Mouse (Mus musculus): ENCODE data around the gene Rufy1. TPM values are rescaled to one million over a fixed set of nuclear protein-coding genes. Genes with fewer than 3 reads are reported as not detected.
A peak's percentile ranks its signal among the peaks of the same experiment; 100 is the strongest.
"Not testable (repeated sequence)": the region's sequence is repeated elsewhere in the genome, so short reads cannot be mapped to it uniquely, and the experiment has no call there.

Rufy1 gene
- total RNA-seq (2021): 10 to 100 TPM; 27.1 to 27.9 TPM

DNA sequence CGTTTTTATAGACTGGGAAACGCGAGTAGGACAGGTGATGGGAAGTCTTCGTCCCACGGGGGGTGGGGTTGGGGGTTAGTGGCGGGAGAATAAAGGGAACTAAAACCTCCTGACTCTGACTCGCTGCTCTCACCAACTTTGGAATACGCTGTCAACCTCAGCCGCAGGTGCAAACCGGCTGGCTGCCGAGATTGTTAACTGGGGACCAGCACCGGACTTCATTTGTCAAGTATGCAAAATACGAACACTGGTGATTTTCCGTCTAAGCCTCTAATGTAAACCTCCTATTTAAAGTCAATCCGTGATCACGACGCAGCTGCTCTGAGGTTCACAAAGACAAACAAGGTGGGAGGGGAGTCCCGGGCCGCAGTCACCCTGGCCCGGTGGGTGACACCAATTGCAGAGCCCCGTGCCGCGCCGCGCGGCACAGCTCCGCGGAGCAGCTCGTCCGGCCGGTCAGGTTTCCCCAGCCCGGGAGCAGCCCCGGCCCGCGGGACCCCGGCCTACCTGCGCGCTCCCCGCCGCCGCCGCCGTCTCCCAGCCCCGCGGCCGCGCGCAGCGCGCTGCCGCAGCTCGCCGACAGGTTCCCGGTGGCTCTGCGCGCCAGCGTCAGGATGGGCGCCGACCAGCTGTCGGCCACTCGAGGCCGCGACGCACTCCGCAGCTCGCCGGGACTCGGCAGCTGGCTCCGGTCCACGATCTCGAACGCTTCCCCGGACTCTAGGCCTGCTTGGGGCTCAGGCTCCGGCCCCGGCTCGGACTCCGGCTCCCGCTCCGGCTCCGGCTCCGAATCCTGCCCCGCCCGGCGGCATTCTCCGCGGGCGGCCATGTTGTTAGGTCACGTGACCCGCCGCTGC lies at the start of gene Rufy1:
Gene Rufy1, minus strand, starts transcription at position 849 of the 857 bp plus-strand sequence.
- DNase-seq: peak; percentile 88

DNA sequence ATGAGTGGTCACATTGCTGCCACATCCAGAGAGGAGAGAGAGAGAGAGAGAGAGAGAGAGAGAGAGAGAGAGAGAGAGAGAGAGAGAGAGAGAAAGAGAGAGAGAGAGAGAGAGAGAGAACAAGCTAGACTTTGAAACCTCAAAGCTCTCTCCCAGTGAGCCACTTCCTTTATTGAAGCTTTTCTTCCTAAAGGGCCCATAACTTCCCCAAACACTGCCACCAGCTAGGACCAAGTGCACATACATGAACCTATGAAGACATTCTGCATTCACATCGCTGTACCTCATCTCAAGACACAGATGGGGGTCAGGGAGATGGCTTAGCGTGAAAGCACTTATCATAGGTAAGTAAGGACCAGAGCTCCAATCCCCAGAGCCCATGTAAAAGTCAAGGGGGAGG lies 47.1 kb upstream of the Rufy1 start:
- no peak for DNase-seq

DNA sequence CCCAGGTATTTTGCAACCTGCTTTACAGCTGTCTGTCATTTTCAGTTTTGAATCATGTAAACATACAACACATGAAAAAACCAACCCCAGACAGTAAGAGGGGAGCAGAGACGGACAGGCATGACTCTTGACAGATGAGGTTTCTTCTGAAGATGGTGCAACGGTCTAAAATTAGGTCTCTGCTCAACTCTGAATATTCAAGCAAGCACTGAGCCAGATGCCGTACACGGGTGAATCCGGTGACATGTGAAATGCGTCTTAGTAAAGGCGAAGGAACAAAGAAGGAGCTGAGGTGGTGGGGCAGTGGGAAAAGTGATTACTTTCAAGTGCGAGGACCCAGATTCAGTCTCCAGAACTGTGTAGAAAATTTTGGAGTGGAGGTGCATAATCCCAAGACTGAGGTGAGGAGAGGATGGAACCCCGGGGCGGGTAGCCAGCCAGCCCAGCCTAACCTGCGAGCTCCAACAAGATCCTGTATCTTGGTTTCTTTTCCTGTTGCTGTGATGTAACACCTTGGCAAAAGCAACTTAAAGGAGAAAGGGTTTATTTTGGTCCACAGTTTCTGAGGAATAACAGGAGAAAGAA lies 46.7 kb upstream of the Rufy1 start:
- no peak for DNase-seq

DNA sequence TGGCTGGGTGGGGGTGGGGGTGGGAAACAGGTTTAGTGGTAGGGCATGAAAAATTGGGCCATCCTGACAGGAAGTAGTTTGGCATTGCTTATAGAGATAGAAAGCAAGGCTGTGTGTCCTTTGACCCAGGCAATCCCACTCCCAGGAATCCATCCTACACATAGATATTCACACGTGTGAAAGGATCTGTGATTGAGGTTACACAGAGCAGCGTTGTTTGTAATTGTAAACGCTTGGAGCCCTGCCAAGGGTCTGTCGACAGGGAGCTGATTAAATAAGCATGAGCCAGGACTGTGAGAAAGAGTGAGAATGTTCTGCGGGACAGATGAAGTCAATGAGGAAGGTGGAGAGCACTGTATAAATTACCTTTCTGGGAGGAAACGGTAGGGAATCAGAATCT lies 46.0 kb upstream of the Rufy1 start:
- peak; percentile 75 for DNase-seq

DNA sequence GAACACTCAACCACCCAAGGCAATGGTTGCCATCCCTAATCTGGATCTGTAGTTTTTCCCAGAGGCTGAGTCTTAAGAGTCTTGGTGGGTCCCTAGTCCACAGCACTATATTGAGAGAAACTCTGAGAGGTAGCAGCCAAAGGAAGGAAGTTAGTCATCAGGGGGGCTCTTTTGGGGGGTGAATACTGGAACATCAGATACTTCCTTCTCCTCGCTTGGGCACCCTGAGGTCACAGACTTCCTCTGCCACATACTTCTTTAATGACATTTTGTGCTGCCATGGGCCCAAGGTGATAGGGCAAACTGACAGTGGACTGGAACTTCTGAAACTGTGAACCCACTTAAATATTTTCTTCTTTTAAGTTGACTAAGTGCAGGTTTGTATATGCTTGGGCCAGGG lies 43.0 kb upstream of the Rufy1 start:
- no peak for DNase-seq

DNA sequence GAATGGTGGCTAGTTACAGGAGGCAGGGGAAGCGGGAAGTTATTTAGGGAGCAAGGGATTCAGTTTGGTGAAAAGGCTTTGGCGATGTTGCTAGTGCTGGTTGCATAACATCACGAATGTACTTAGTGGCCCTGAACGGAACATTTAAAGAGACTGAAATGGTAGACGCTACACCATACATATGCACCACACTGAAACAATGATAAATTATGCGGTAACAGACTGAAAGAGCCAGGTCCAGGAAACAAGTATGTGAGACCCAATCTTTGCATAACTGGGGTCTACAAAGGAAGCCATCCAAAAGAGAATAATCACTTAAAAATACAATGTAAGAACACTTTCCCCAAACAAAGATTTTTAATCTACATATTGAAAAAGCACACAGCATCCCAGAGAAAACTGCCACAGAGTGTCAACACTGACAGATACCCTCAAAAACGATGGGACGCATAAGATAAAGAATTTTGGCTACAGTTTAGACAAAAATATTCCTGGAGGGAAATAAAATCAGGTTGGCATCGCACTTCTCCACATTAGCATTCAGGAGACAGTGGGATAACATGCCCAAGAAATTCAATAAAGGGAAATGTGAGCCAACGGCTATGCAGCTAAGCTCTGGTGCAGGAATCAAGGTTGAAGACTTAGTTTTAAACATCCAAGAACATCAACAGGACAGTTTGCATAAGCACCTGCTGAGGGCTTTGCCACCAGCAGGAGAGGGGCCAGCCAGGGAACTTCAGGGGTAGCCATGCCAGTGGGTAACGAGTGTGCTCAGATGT lies 41.4 kb upstream of the Rufy1 start:
- no peak for DNase-seq

DNA sequence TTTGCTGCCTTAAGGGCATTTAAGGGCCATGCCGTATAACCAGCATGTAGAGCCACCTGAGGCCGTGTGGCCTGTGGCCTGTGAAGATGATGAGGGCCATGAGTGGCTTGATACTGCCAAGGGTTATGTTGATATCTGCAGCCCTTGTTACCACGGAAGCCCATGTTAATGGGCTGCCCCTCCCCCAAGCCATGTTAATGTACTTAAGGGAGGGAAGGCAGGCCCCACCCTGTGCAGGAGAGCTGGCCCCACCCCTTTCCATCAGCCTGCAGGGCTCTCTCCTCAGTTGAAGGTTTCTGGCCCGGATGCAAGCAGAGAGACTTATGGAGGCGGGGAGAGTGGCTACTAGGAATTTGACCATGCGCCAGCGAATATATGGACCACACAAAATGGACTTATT lies 30.6 kb upstream of the Rufy1 start:
- DNase-seq: no peak

DNA sequence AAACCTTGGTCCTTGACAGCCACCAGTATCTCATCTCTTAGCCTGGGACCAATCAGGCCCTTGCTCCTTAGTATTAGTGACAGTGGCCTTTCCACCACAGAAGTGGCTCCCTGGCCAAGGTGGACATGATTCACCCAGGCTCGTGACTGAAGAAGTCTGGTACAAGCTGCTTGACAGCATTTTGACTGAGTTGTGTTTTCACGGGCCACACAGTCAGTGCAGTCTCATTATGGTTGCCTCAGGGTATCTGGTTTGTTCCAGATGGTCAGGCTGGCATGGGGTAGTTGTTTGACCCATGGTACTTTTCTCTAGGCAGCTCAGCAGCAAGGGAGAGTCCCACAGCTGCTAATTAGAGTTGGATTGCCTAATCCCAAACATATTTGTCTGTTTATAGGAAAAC lies 28.3 kb upstream of the Rufy1 start:
- no peak for DNase-seq

DNA sequence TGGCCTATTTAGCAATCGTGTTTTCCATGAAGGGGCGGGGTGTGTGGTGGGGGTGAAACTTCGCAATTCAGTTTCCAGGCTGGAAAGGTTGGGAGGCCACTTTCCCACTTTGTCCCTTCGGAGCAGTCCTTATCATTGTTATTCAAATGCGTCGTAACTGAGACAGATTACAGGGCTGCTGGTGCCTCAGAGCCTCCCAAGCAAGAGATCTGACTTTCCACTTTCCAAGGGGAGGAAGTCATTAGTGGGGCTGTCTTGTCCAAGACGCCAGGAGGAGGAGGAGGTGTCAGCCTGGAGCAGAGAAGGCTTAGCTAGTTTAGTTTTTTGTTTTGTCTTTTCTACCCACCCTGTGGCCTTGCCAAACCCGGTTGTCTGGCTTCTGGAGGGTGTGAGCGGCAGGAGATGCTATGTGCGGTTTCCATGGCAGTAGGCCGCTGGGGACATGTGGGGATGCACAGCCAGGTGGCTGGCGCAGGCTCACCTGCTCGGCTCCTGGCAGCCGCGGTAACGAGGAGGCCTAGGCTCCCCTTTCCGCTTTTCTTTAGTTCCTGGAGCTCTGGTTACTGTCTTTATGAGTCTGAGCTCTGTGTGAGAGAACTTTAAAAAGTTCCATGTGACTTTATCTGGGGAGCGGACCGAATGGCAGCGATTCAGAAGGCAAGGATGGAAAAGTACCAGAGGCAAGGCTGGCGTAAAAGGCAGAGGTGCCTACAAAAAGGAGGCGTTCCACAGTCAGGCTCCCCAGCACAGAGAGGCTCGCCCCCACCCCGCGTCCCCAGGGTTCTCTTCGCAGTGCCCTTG lies 26.4 kb upstream of the Rufy1 start:
- DNase-seq: no peak

DNA sequence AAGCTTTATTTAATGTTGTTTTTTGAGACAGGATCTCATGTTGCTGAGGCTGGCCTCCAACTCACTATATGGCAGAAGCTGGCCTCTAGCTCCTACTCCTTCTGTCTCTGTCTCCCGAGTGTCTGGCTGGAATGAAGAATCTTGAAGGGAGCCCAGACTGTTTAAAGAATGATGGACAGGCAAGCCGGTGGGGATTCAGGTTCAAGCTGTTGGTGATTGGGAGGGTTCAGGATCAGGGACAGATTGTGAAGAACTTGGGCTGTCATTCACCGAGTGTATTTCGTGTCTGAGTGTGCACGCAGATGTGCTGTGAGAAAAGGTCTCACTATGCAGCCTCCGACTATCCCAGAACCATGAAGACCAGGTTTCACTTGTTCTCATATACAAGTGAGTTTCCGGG lies 25.5 kb upstream of the Rufy1 start:
- no peak for DNase-seq

DNA sequence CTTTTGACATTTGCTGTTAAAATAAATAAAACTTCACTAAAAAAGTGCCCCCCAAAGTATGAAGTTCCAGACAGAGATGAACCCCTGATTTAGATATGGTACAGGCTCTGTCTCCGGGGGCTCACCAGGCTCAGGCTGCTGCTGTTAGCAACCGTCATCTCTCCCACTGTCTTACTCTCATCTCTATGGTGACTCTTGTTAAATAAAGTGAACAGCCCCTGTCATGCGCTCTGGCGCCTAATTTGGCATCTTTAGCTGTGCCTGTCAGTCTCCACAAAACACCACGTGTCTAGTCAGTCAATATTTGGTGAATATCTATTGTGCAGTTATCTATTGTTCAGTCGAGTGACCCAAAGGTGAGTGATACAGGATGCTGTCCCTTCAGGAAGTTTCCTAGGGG lies 24.0 kb upstream of the Rufy1 start:
- no peak for DNase-seq

DNA sequence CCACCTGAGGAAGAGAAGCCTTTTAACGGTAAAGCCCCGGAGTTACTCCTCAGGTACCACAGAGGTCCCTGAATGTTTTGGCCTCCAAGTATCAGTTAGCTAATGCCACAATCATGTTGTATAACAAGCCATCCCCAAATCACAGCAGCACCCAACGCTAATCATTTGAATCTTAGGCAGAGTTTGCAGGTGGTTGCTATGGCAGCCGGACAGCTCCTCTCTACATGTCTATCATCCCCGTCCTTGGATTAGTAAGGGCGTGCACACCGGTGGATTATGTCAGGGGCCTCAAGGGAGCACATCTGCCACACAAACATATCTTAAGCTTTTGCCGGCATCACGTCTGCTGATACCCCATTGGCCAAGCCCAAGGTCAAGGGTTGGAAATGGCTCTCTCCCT lies 19.3 kb upstream of the Rufy1 start:
- no peak for DNase-seq

DNA sequence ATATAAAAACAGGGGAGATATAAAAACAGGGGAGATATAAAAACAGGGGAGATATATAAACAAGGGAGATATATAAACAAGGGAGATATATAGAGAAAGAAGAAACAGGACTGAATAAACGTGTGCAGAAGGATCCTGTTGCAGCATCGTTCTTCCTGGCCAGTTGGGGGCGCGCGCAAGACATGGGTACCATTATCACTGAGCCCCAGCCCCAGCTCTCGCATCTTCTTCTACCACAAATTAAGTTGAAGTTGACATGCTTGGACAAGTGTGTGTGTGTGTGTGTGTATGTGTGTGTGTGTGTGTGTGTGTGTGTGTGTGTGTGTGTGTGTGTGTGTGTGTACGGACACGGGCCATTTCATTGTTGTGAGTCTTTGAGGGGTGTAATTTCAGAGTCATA lies 17.2 kb upstream of the Rufy1 start:
- DNase-seq: not testable (repeated sequence)

DNA sequence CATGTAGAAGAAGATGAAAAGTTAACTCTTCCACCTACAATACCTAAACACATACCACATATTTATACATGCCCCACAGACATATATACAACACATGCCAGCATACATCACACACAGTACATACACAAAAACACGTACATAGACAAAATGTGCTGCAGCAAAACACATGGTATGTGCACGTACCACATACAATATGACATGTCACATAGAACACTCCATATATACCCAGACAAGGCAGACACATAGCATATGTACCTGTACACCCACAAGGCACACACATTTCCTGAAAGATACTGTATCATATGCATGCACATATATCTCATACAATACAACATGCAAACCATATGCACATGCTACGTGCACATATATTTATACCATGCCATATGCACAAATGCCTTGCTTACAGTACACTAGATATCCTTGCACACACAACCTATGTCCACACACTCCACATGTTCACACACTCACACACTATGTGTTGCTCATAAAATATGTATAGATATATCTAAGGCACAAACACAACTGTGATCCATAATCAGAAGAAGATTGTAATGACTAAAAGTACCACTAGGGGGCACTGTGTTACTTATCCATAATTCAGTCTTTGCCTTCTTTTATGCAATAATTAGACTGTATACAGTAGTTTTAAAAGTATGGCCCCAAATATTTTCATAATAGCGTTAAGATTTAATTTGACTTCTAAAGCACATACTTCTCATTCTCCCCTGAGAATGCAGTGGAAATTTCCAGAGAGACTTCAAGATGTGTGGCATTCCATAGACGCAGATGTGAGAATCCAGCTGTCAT lies 12.5 kb upstream of the Rufy1 start:
- no peak for DNase-seq

DNA sequence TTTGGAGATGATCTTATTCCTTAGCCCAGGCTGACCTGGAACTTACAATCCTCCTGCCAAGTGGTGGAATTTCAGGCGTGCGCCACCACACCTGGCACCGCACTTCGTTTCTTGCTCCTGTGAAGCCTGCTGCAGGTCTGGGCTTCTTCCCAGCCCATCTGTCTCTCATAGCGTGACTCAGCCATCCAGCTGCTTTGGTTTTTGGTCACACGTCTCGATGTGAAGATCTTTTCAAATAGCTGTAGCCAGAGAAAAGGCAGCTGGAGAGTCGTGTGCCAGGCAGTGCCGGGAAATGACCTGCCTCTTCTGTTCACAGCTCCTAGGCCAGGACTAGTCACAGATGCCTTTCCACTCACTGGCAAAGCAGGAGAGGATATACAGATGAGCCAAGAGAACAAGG lies 10.7 kb upstream of the Rufy1 start:
- DNase-seq: peak; percentile 21

DNA sequence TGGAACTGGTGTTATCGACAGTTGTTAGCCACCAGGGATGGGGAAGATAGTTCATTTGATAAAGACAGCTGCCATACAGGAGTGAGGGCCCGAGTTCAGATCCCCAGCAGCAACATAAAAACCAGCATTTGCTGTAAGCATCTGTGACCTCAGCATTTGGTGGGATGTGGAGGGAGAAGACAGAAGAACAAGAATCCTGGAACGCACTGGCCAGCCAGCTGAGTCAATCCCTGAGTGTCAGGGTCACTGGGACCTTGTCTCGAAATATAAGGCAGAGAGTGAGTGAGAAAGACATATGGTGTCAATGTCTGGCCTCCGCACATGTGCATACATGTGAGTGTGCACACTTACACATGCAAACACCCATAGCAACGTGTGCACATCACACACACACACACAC lies 9.8 kb upstream of the Rufy1 start:
- no peak for DNase-seq

DNA sequence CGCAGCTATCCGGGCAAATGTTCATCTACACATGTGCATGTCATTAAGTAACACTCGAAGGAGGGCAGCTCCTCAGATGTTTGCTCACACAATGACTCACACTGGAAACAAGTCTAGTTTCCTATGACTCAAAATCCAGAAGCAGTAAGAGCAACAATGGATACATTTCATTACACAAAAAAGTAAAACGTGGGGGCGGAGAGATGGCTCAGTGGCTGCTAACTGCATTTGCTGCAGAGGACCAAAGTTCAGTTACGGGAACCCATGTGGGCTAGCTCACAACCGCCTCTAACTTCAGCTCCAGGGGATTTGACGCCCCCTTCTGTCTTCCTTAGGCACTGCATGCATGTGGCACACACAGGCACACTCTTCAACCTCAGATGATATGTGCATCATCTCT lies 8.9 kb upstream of the Rufy1 start:
- DNase-seq: peak; percentile 58

DNA sequence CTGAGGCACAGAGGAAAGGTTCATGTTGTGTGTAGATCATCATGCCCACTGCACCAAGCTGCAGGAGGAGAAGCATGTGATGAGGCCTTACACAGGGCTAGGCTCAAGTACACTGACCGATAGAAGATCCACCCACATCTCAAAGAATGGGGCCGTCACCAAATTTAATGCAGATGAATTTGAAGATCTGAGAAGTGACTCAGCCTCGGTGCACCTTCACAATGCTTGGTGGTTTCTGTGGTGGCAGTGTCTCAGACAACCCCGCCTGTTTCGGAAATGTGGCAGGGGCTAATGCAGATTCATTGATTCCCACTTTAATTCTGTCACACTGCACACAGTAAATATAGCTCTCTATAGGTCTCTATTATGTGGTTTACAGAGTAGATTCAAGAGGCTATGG lies 2.0 kb upstream of the Rufy1 start:
- no peak for DNase-seq

DNA sequence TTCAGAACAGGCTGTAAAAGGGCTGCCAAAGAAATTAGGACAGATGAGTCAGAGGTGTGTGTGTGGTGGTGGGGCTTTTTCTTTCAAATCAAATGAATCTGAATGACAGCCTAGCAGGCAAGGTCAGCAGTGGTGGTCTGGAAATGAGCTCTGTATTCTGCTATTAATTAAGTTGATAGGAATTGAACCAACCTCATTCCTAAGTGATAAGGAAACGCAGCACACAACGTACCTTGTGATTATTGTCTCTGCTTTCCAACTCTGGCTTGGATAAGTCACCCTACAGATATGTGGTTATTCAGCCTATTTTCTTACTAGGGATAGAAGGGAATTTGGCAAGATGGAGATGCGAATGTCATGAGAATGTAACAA lies 1.1 kb upstream of the Rufy1 start:
- no peak for DNase-seq

DNA sequence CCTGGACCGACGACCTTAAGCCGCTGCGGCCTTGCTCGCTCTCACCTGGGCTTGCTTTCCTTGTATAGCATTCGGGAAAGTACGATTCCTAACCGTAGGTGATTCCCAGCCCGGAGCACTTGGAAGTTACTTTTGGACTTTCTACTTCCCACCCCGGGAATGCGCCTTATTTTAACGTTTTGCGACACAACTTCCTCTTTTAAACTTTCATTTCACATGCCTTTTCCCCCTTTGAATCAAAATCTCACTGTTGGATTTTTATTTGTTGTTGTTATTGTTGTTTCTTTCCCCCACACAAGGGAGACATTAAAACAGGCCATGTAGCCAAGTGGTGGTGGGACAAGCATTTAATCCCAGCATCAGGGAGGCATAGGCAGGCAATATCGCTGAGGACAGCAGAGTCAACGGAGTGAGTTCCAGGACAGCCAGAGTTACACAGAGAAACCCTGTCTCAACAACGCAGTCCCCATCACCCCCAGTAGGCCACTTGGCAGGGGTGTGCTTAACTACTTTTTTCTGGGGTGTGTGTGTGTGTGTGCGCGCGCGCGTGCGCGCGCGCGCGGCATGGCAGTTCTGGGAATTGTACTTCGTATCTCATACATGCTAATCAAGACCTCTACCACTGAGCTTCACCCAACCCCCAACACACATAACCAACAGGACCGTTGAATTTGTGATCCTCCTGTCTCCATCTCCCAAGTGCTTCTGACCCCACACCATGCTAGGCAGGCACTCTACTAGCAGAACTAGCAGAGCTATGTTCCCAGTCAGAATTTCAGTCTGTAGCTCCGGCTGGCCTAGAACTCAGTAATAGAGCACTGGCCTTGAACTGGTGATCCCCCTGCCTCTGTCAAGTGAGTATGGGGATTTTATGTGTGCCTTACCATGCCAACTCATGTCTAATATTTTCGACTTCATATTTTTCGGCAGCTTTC lies 476 bp upstream of the Rufy1 start:
- peak; percentile 18 for DNase-seq

DNA sequence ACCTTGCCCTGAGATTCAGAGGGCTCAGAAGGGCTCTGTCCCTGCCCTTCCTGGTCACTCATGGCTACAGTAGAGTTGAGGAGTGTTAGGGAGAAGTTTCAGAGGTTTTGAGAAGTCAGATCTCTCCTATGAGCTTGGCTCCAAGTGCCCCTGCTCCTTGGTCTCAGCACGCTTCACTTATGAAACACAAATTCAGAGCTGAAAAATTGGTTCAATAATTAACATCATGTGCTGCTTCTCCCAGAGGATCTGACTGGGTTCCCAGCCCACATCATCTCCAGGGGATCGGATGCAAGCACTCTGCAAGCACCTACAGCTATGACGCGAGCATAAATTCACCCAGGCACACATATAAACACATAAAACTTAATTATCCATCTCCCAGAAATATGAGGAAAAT lies 4.9 kb downstream of the Rufy1 start:
- DNase-seq: no peak

Measured in heart, postnatal 4 days (tissue).